Mouse (Mus musculus): ENCODE data around the gene Ano2. TPM values are rescaled to one million over a fixed set of nuclear protein-coding genes. Genes with fewer than 3 reads are reported as not detected.

Gene Ano2
- total and polyA plus RNA-seq, 3 experiments = not detected

- in situ Hi-C loops (cut with MboI; ENCODE audit: low pct_ligation_motif_present, low pct_unique_long_range_greater_than_20kb, low sequenced_read_pairs) (no loop called here), dilution Hi-C loops (cut with MboI; ENCODE audit: extremely low pct_ligation_motif_present, extremely low pct_unique_long_range_greater_than_20kb, low sequenced_read_pairs) (no loop called here)
- Histone ChIP-seq H3K4me2 (ENCODE audit: insufficient read depth, low read depth, poor library complexity, severe bottlenecking) (no peak overlapping the region), H3K4me1 (ENCODE audit: control insufficient read depth in 1 of 2, insufficient read depth in 2 of 2) (no peaks in the 10 kb centered on the region), H3K27me3 (replicated peaks) (peaks cover 91% of the 10 kb centered on the region), H3K27ac (ENCODE audit: insufficient read depth, low read depth) (no peak overlapping the region), H3K36me3 (replicated peaks in 1 of 2; ENCODE audit: control insufficient read depth in 1 of 2, insufficient read depth in 1 of 2, low read length in 1 of 2) (no peaks in the 10 kb centered on the region), H3K79me2 (replicated peaks; ENCODE audit: control insufficient read depth, extremely low read depth, insufficient read depth, poor library complexity, severe bottlenecking) (no peaks in the 10 kb centered on the region), H3K4me3 (replicated peaks in 1 of 3; ENCODE audit: low read depth in 2 of 3, low read length in 2 of 3, poor library complexity in 1 of 3) (no peak overlapping the region), H3K9ac (ENCODE audit: insufficient read depth, low read depth) (no peak overlapping the region), H3K9me3 (replicated peaks; ENCODE audit: low read length) (no peaks in the 10 kb centered on the region)
- TF ChIP-seq MAFK (IDR thresholded peaks at IDR 0.05; ENCODE audit: insufficient replicate concordance, low read length) = no peak
- TF ChIP-seq RAD21 (IDR thresholded peaks at IDR 0.05; ENCODE audit: low read depth, low read length) = no peak
- no peak for TF ChIP-seq E2F4 (IDR thresholded peaks at IDR 0.05; ENCODE audit: insufficient replicate concordance, low read depth, low read length)
- no peak for TF ChIP-seq USF2 (conservative IDR thresholded peaks at IDR 0.05; ENCODE audit: low read depth, low read length)
- no peak for TF ChIP-seq JUN (IDR thresholded peaks at IDR 0.05; ENCODE audit: insufficient read depth, low read depth, low read length)
- TF ChIP-seq NRF1 (IDR thresholded peaks at IDR 0.05; ENCODE audit: low read depth, low read length) = no peak
- no peak for TF ChIP-seq USF1 (IDR thresholded peaks at IDR 0.05; ENCODE audit: low read depth, low read length)
- no peak for TF ChIP-seq HCFC1 (IDR thresholded peaks at IDR 0.05; ENCODE audit: low read depth, low read length)
- TF ChIP-seq RCOR1 (conservative IDR thresholded peaks at IDR 0.05; ENCODE audit: low read depth, low read length) = no peak
- no peak for TF ChIP-seq ELF1 (IDR thresholded peaks at IDR 0.05; ENCODE audit: low read depth, low read length)
- no peak for TF ChIP-seq ZNF384 (IDR thresholded peaks at IDR 0.05; ENCODE audit: low read depth, low read length)
- TF ChIP-seq MXI1 (IDR thresholded peaks at IDR 0.05; ENCODE audit: low read depth, low read length) = no peak
- no peak for TF ChIP-seq CHD1 (IDR thresholded peaks at IDR 0.05; ENCODE audit: low read depth, low read length)
- no peak for TF ChIP-seq SIN3A (IDR thresholded peaks at IDR 0.05; ENCODE audit: low read length)
- no peak for TF ChIP-seq TCF12 (IDR thresholded peaks at IDR 0.05; ENCODE audit: low read depth, low read length)
- no peak for TF ChIP-seq TBP (conservative IDR thresholded peaks at IDR 0.05; ENCODE audit: low read depth, low read length)
- DNase-seq (ENCODE audit: extremely low read depth) = no peak
Measured at GRCm38 (mm10) chr6:125931926-125932325, 241.7 kb downstream of the Ano2 start.

DNA sequence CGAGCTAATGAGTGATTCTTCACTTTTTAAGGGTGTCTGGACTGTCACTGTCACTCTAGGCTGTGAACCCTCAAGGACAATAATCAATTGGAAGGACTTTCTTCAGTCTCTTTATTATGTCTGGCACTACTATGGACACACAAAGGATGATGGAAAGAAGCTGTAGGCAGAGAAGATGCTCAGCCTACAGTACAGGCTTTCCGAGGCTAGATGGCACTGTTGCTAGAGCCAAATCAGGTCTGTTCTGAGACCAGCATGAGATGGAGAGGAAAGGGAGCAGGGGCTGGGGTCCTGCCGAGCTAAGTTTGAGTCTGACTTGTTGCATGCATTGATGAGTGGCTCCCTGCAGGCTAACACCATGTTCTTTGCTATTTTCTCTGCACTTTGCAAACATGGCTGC lies 264.7 kb downstream of the Ano2 start:
- in situ Hi-C loops (cut with MboI; ENCODE audit: low pct_ligation_motif_present, low pct_unique_long_range_greater_than_20kb, low sequenced_read_pairs) (no loop called here), dilution Hi-C loops (cut with MboI; ENCODE audit: extremely low pct_ligation_motif_present, extremely low pct_unique_long_range_greater_than_20kb, low sequenced_read_pairs) (no loop called here)
- peak; percentile 17 for DNase-seq (ENCODE audit: extremely low read depth)
- H3K9me3 ChIP-seq (replicated peaks; ENCODE audit: low read length) = no peaks in the 10 kb centered on the region
- H3K27me3 ChIP-seq (replicated peaks) = peaks cover 69% of the 10 kb centered on the region
- no peaks in the 10 kb centered on the region for H3K79me2 ChIP-seq (replicated peaks; ENCODE audit: control insufficient read depth, extremely low read depth, insufficient read depth, poor library complexity, severe bottlenecking)
- H3K9ac ChIP-seq (ENCODE audit: insufficient read depth, low read depth) = no peak overlapping the region
- H3K4me3 ChIP-seq (replicated peaks in 1 of 3; ENCODE audit: low read depth in 2 of 3, low read length in 2 of 3, poor library complexity in 1 of 3) = no peak overlapping the region
- TF ChIP-seq PAX5 (IDR thresholded peaks at IDR 0.05; ENCODE audit: low read length) (no peak), ELF1 (IDR thresholded peaks at IDR 0.05; ENCODE audit: low read depth, low read length) (no peak), UBTF (IDR thresholded peaks at IDR 0.05; ENCODE audit: low read depth, low read length) (no peak), IRF4 (IDR thresholded peaks at IDR 0.05; ENCODE audit: low read depth, low read length) (no peak), EP300 (IDR thresholded peaks at IDR 0.05; ENCODE audit: low read length) (no peak), JUN (IDR thresholded peaks at IDR 0.05; ENCODE audit: insufficient read depth, low read depth, low read length) (no peak), SIN3A (IDR thresholded peaks at IDR 0.05; ENCODE audit: low read length) (no peak), ZKSCAN1 (IDR thresholded peaks at IDR 0.05; ENCODE audit: borderline replicate concordance, low read depth, low read length) (no peak), CHD1 (IDR thresholded peaks at IDR 0.05; ENCODE audit: low read depth, low read length) (no peak), CTCF (conservative IDR thresholded peaks at IDR 0.05 in 1 of 2, IDR thresholded peaks at IDR 0.05 in 1 of 2; ENCODE audit: low read depth in 2 of 2, low read length in 2 of 2) (peak in 1 of 2 experiments; percentile 63; a peak in 2 of 4 replicates), SMC3 (IDR thresholded peaks at IDR 0.05; ENCODE audit: low read depth, low read length) (peak; percentile 51), RCOR1 (conservative IDR thresholded peaks at IDR 0.05; ENCODE audit: low read depth, low read length) (no peak), RAD21 (IDR thresholded peaks at IDR 0.05; ENCODE audit: low read depth, low read length) (peak; percentile 51), POLR2A (IDR thresholded peaks at IDR 0.05; ENCODE audit: low read depth, low read length) (no peak), GABPA (IDR thresholded peaks at IDR 0.05; ENCODE audit: insufficient replicate concordance, low read depth, low read length) (no peak), MEF2A (IDR thresholded peaks at IDR 0.05; ENCODE audit: borderline replicate concordance, low read depth, low read length) (no peak)
- H3K4me1 ChIP-seq (ENCODE audit: control insufficient read depth in 1 of 2, insufficient read depth in 2 of 2) = no peaks in the 10 kb centered on the region
- no peak overlapping the region for H3K27ac ChIP-seq (ENCODE audit: insufficient read depth, low read depth)
- H3K36me3 ChIP-seq (replicated peaks in 1 of 2; ENCODE audit: control insufficient read depth in 1 of 2, insufficient read depth in 1 of 2, low read length in 1 of 2) = no peaks in the 10 kb centered on the region
- no peak overlapping the region for H3K4me2 ChIP-seq (ENCODE audit: insufficient read depth, low read depth, poor library complexity, severe bottlenecking)
